Mouse (Mus musculus) mesoderm, embryonic 11.5 days (tissue): Measurements from ENCODE around the gene Slc25a17.
A peak's percentile ranks its signal among the peaks of the same experiment; 100 is the strongest.

Source experiments
- DNase-seq: peaks from one replicate; pipeline ENCODE4 v3.0.0-alpha.2; 2012; ENCODE audit warnings: low read depth, low spot score

Gene Slc25a17

DNA sequence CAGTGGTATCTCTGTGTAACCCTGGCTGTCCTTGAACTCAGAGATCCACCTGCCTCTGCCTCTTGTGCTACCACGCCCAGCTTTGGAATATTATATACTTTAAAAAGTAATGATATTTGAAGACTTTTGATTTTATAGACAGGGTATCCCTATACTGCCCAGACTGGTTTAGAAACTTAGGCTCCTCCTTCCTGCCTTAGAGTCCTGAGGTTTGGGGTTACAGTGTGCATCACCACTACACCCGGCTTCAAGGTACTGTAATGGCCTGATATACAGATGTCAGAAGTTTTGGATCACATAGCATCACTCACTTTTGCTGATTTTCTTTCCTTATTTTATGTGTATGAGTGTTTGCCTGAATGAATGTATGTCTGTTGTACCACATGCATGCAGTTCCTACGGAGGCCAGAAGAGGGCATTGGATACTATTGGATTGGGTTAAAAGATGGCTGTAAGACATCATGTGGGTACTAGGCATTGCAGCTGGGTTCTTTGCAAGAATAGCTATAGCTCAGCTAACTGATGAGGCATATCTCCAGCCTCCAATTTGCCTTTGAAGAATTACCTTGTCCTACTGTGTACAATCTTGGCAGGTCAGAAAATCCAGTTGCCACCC lies 5.4 kb downstream of the Slc25a17 start:
- peak; percentile 72 for DNase-seq

DNA sequence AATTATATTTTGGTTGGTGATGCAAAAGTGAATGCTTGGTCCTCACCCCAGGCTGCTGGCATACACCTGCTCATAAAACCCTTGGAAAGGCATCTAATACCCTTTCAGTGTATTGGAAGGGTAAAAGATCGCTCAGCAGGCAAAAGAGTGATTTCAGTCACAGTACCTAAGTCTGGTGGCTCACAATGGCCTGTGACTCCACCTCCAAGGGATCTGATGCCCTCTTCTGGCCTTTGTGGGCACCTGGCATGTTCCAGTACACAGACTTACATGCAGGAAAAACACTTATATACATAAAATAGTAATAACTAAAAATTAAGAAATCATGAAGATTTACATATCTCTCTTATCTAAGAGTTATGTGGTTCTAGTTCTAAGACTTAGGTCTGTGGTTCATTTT lies 8.0 kb downstream of the Slc25a17 start:
- no peak for DNase-seq

DNA sequence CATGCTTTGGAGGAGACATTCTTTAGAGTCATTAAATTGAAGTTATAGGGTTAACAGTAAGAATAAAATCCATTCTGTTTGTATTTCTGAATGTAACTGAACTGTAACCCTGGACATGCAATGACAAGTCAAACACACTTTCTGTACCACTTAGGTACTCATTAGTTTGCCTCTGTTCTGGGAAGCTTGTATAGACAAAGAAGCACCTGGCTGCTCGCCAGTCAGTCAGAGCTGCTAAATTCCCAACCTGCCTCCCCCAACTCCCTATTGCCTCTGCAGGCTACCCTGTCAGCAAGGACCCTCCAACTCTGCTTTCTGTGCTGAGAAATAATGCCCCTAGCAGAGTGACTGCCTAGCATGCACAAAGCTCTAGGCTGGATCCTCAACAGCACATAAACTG lies 10.2 kb downstream of the Slc25a17 start:
- no peak for DNase-seq

DNA sequence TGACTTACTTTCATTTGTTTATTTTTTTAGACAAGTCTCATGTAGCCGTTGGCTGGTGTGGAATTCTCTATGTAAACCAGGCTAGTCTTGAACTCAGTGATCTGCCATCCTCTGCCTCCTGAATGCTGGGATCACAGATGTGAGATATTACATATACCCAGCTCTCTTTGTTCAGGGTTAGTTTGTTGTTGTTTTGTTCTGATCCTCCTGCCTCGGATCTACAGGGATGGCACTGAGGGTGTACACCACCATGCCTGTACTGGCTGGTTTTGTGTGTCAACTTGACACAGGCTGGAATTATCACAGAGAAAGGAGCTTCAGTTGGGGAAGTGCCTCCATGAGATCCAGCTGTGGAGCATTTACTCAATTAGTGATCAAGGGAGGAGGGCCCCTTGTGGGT lies 12.2 kb downstream of the Slc25a17 start:
- no peak for DNase-seq

DNA sequence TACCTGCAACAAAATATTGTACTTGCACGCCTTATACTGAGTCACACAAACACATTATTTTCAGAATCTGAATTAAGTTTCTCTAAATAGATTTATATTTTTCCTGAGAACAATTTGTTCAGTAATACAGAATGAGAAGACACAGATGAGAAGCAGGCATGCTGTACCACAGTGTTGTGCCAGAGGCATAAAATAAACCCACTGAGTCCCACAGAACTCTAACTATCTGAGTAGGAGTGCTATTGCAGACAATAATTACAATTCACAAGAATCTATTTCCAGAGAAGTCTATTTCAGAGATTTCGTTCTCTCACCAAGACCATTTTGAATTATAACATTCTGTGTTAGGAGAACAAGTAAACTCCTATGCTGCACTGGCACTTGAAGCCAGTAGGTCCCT lies 13.1 kb downstream of the Slc25a17 start:
- no peak for DNase-seq

DNA sequence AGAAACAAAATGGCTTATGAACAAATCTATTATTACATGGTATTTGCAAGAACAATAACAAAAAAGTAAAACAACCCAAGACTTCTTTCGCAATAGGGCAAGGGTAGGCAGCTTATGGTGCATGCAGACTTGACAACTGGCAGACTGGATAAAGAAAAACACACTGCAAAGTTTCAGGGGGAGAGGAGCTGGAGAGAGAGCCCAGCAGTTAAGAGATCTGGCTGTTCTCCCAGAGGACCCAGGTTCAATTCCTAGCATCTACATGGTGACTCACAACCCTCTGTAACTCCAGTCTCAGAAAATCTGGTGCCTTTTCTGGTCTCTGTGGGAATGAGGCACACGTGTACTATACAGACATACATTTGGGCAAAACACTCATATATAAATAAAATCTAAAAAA lies 19.2 kb downstream of the Slc25a17 start:
- DNase-seq, result no peak

DNA sequence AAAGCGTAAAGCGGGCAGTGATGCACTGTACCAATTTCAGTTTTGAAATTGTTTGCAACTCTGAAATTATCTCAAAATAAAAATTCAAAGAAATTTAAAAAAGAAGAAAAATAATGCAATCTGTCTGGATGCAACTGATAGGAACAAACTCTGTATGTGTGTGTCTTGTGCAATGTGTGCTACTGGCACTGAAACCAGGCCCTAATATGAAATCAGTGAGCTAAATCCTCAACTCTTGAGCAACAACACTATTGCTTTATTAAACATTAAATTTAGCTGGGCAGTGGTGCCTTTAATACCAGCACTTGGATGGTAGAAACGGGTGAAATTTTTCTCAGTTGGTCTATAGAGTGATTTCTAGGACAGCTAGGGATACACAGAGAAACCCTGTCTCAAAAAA lies 21.5 kb downstream of the Slc25a17 start:
- no peak for DNase-seq

DNA sequence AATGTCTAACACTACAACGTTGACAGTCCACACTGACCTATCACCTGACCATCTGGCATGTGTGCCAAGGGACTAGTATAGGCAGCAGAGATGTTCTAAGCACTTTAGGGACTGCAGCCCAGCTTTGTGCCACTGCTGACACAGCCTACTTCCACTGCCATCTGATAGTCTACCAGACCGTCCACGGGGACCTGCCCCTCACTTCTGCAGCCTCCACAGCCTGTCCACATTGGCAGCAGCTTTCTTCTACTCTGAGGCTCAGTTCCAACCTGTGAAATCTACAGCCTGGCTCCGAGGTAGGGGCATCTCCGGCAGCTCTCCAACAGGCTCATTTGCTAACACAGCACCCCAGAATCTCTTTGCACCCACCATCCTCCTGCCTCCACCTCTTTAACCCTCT lies 24.1 kb downstream of the Slc25a17 start:
- DNase-seq, result no peak

DNA sequence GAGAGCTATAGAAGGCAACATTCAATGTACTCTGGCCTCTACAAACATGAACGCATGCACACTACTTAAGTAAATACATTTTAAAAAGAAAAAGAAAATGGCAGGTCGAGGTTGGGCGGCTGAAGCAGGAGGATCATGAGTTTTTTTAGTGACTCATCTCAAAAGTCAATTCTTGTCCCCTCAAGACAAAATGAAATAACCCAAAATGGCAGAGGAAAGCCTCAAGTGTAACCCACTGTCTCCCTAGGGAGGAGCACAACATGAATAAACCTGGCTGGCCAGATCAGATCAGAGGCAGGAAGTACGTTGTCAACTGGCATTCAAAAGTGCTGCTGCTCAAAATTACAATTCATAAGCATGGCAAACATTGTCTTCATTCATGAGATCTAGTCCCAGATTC lies 28.1 kb downstream of the Slc25a17 start:
- no peak for DNase-seq

DNA sequence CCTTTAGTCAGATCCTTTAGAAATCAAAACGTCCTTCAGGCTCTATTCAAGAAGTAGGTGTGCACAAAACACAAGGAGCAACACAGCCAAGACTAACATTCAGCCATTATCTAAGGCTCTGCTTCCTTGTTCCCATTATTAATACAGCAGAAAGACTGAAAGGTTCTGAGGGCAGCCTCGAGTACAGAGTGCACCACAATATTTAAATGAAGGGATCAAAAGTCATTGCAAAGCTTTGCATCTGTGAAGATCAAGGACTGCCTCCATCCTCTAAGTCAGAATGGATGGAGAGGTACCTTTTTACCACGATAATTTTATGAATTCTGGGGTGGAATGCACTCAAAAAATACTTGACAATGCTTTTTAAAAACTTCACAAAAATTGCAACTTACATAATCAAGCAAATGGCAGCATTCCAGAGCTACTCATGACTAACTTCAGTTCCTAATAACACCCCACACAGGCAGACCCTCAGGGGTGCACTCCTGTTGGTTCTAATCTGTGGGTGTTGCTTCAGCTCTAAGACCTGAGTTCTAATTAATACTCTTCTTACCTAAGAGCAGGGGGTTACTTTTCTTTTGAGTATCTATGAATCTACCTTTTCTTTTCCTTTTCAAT lies 29.7 kb downstream of the Slc25a17 start:
- DNase-seq, result no peak

DNA sequence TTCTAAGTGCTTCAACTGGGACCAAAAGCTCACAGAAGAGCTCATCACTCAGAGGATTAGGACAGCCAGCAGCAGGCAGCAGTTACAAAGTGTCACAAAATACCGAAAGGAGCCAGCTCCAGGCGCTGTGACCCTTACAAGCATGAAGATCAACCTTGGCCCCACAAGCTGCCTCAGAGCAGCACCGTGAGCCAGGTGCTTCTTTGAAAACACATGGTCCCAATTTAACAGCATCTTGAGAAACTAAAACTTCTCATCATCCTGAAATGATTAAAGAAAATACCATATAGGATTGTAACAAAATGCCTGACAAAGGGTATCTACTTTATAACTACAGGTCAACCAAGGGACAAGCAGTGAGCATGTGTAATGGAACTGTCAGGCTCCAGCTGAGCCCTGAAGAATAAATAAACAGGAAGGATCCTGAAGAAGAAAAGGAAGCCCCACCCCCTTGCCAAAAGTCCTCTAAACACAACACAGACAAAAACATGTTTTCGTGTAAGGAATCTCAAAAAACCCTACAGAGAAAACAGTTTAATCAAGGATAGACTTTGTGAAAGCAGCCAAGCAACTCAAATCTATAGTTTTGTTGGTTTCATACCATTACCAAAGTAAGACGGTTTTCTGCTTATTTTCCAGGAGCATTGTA lies 30.8 kb downstream of the Slc25a17 start:
- DNase-seq, result peak; percentile 53

DNA sequence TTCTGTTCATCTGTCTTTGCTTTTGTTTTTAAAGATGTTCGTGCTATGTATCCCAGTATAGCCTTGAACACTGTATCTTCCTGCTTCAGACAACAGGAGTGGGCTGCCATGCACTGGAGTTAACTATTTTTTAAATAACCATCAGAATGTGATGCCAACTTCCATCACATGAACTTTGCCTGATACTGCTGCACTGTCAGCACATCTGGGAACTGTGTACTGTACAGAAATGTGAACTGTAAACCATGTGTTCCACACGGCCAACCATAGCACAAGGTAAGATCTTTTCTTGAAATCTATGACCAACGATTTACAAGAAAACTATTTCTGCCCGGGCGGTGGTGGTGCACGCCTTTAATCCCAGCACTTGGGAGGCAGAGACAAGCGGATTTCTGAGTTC lies 33.1 kb downstream of the Slc25a17 start:
- no peak for DNase-seq

DNA sequence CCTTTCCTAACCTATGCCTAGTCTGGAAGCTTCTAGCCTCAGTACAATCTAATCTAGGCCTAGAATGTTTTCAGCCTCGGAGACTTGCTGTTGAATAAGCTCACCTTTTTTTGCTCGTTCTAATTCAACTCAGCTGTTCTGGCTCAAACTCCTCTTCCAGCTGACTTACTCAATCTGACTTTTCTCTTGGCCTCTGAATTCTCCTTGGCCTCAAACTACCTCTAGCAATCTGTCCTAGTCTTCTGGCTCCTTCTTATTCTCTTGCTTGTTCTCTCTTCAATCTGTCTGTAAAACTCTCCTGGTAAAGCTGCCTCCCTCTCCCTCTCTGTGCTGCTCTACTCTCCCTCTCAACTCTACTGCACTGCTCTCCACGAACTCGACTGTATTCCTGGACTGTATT lies 35.6 kb downstream of the Slc25a17 start:
- DNase-seq, result no peak

DNA sequence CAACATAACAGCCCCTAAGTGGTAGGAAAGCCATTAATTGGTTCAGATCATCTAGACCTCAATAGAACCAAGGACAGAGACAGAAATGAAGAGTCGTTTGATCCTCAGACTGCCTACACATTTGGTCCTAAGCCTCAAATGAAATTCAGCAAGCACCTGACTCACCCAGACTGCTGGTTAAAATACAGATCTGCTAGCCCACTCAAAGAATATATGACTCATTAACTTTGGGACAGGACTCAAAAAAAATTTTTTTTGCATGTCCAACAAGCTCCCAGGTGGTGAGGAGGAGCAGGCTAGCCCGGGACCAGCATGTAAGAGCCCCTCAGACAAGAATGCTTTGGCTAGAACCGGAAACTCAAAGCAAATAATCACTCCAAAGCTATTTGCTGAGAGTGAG lies 40.5 kb downstream of the Slc25a17 start:
- no peak for DNase-seq

DNA sequence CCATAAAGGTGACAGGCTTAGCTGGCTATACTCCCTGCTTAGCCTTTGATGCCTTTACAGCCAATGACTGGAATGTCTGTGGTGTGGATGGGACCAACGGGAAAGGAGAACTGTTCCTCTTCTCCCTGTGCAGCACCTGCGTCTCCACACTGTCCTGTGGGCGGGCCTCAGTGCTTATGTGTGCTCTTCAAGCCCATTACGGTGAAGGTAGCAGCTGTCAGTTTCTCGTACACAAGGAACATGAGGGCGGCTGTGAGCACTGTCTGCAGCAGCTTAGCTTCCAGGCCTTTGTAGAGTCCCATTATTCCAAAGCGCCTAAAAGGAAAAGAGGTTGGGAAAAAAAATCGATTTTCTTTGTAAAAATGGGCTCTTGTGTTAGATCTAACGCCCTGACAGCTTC lies 41.1 kb downstream of the Slc25a17 start:
- no peak for DNase-seq

DNA sequence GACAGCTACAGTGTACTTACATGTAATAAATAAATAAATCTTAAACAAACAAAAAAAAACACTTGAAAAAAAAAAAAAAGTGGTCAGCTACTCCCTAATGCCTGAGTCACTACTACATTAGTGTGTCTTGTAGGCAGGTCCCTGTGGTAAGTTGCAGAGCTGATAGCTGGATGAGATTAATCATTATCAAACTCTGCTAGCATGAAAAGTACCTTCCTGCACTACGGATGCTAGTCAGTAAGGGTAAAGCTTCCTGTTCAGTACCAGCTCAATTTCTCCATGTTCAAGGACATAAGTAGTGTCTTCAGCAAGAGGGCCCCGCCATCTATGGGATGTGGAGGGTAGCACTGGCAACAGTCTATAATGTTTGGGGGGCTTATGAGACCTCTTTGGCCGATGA lies 46.7 kb downstream of the Slc25a17 start:
- DNase-seq, result no peak

DNA sequence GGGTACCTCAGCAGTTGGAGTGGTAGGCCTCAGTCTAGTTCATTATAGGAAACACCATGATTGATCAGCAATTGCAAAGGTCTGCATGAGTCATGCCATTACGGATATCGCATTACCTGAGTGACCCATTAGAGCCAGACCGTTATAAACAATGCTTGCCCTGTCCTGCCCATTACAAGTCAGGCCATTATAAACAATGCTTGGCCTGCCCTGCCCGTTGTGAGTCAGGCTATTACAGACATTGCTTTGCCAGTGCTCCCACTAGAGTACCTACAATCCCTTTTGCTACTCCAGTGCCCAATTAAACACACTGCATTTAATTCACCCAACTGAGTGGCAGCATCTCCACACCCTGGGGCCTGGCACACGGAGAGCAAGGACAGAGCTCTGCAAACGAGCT lies 49.6 kb downstream of the Slc25a17 start:
- DNase-seq, result no peak

DNA sequence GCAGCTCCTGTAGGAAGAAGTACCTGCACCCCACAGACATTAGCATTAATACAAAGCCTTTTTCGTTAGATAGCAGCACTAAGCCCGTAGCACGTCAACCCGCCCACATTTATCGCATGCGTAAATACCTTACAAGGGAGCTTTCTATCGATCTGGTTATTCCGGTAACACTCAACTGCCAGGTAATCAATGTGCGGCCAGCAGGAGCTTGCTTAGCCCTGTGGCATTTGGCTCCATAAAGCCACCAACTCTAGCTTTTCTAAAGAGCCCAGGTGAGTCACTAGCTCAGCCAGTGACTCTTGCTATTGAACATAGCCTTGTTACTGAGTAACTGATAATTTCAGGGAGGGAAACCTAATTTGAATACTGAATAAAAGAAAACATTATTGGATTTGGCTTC lies 50.3 kb downstream of the Slc25a17 start:
- no peak for DNase-seq

DNA sequence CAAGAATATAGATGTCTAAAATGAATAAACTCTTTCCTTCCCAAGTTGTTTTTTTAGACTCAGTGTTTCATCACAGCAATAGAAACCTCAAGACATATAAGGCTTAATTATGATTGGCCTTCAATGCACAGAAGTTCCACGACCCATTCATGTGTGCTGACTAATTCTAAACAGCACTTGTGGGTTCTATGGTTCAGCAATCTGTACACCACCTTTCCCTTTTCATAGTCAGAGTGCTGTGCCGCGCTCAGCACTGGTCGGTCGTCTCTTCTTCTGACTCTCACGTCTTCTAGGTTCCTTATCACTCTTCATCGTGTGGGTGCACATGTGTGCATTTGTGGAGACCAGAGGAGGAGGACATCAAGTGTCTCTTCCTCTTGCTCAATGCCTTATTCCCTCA lies 52.6 kb downstream of the Slc25a17 start:
- DNase-seq, result no peak

DNA sequence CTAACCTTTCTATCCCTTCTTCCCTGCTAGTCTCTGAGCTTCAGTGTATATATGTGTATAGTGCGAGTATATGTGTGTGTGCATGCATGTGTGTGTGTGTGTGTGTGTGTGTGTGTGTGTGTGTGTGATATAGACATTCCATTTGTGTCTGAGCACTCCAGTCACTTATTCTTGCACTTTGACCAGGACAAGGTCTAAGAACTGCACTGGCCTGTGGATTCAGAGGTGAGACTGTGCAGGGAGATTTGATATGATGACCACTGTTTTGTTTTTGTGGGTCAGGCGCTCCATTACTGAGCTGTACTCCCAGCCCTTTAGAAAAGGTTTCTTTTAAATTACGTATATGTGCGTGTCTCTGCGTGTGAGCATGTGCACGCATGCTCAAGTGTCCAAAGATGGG lies 54.1 kb downstream of the Slc25a17 start:
- DNase-seq, result no peak

DNA sequence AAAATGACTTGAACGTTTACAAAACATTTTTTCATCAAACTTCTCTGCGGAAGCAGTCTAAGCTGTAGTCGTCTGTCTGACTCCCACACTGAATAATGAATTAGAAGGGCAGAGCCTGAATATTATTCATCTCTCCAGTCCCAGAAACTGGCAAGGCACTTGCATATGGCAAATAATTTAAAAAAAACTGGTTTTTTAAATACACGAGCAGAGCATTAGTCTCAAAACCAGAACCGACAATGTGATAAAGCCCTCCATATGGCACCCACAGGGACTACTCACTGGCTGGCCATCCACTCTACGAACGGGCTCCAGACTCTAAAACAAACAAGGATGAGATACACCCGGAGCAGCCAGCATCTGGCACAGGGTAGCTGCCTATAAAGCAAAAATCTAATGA lies 55.6 kb downstream of the Slc25a17 start:
- DNase-seq, result no peak

DNA sequence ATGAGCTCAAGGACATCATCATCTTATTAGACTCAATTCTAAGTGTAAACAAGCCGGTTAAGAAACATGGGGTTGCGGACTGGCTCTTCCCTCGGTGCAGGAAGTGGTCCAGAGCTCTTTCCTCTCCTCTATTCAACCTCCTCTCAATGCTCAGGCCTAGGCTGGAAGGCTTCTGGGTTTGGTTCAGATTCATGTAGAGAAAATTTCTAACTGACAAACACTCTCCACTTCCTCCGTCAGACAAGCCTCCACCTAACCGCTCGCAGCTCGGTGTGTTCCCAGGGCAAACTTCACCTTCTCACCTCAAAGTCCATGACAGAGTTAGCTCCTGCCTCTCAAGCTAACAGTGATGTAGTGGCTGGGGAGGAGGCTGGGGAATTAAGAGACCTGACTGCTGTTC lies 56.6 kb downstream of the Slc25a17 start:
- DNase-seq, result no peak

DNA sequence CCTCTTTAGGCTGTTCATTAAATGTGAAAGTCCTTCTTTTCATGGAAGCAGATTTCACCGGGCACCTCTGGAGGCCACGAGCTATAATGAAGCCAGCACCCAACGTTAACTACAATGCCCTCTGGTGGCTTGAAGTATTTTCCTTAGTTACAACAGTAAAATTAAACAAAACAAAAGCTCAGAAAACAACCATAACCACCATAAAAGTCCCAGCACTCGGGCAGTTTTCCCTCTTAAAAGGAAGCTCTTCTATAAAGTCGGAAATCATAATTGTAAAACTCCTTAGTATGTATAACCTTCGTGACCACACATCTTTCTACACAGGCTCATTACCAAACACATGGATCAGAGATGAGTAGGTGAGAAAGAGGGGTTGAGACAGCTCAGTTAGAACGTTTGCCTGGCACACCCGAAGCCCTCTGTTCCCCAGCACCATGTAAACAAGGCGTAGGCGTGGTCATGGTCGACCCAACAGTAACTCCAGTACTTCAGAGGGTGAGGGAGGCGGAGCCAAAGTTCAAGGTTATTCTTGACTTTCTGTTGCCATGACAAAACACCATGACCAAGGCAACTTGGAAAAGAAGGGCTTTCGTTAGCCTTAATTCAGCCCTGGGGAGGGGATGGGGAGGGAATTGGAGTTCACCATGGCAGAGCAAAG lies 58.3 kb downstream of the Slc25a17 start:
- DNase-seq, result no peak
